Mouse (Mus musculus): ENCODE measurements at regions not wholly inside any gene's neighbourhood (a gene's known extent, or its start where the extent isn't known, plus 50 kb on each side); places are given as distances from the start of the nearest gene placed in this dataset.
"Not testable (repeated sequence)": the region's sequence is repeated elsewhere in the genome, so short reads cannot be mapped to it uniquely, and the experiment has no call there.

- H3K27ac ChIP-seq: no peak overlapping the region
- H3K4me3 ChIP-seq: no peak overlapping the region
- TF ChIP-seq CTCF (conservative IDR thresholded peaks at IDR 0.05): no peak
- DNase-seq (ENCODE audit: low spot score in 2 of 2): no peak
These were observed 99.5 kb upstream of the Nabp1 start for GRCm38 (mm10) chr1:51577701-51578100.

GRCm38 (mm10) chr1:51572314-51573078, 94.3 kb upstream of the Nabp1 start:
- DNase-seq (ENCODE audit: low spot score in 2 of 2): no peak
- no peak for TF ChIP-seq CTCF (conservative IDR thresholded peaks at IDR 0.05)
- no peak overlapping the region for H3K4me3 ChIP-seq
- no peak overlapping the region for H3K27ac ChIP-seq

- no peak for TF ChIP-seq CTCF (conservative IDR thresholded peaks at IDR 0.05)
- DNase-seq (ENCODE audit: low spot score in 2 of 2): no peak
- no peak overlapping the region for H3K27ac ChIP-seq
- H3K4me3 ChIP-seq: no peak overlapping the region
These were observed 91.4 kb upstream of the Nabp1 start for GRCm38 (mm10) chr1:51569625-51570024.

GRCm38 (mm10) chr1:51566170-51566649, 88.0 kb upstream of the Nabp1 start:
- H3K27ac ChIP-seq: peak overlapping the region; percentile 68
- peak; percentile 27 to 60 for DNase-seq (ENCODE audit: low spot score in 2 of 2)
- no peak overlapping the region for H3K4me3 ChIP-seq
- no peak for TF ChIP-seq CTCF (conservative IDR thresholded peaks at IDR 0.05)

- not testable (repeated sequence) for DNase-seq (ENCODE audit: low spot score in 2 of 2); H3K27ac ChIP-seq; H3K4me3 ChIP-seq
These were observed 78.4 kb upstream of the Nabp1 start for GRCm38 (mm10) chr1:51556616-51557015.

- no peak for DNase-seq (ENCODE audit: low spot score in 2 of 2)
- Histone ChIP-seq H3K4me3 (no peak overlapping the region), H3K27ac (no peak overlapping the region)
- TF ChIP-seq CTCF (conservative IDR thresholded peaks at IDR 0.05): no peak
These were observed 75.5 kb upstream of the Nabp1 start for GRCm38 (mm10) chr1:51553738-51554137.

- TF ChIP-seq CTCF (conservative IDR thresholded peaks at IDR 0.05): no peak
- no peak for DNase-seq (ENCODE audit: low spot score in 2 of 2)
- H3K27ac ChIP-seq: no peak overlapping the region
- H3K4me3 ChIP-seq: no peak overlapping the region
These were observed 73.4 kb upstream of the Nabp1 start for GRCm38 (mm10) chr1:51551624-51552023.

GRCm38 (mm10) chr1:51542801-51543200, 64.6 kb upstream of the Nabp1 start:
- Histone ChIP-seq H3K27ac (no peak overlapping the region), H3K4me3 (no peak overlapping the region)
- DNase-seq (ENCODE audit: low spot score in 2 of 2): no peak
- TF ChIP-seq CTCF (conservative IDR thresholded peaks at IDR 0.05): no peak

- Histone ChIP-seq H3K27ac (no peak overlapping the region), H3K4me3 (no peak overlapping the region)
- DNase-seq (ENCODE audit: low spot score in 2 of 2): no peak
- no peak for TF ChIP-seq CTCF (conservative IDR thresholded peaks at IDR 0.05)
These were observed 61.4 kb upstream of the Nabp1 start for GRCm38 (mm10) chr1:51539634-51540033.

- TF ChIP-seq CTCF (conservative IDR thresholded peaks at IDR 0.05): no peak
- no peak for DNase-seq (ENCODE audit: low spot score in 2 of 2)
- no peak overlapping the region for H3K27ac ChIP-seq
- no peak overlapping the region for H3K4me3 ChIP-seq
These were observed 60.6 kb upstream of the Nabp1 start for GRCm38 (mm10) chr1:51538836-51539235.

GRCm38 (mm10) chr1:51537765-51538360, 59.6 kb upstream of the Nabp1 start:
- TF ChIP-seq CTCF (conservative IDR thresholded peaks at IDR 0.05): no peak

GRCm38 (mm10) chr1:51536076-51536475, 57.9 kb upstream of the Nabp1 start:
- no peak overlapping the region for H3K27ac ChIP-seq
- no peak for DNase-seq (ENCODE audit: low spot score in 2 of 2)
- no peak for TF ChIP-seq CTCF (conservative IDR thresholded peaks at IDR 0.05)
- H3K4me3 ChIP-seq: no peak overlapping the region

More at GRCm38 (mm10) chr1:51537765-51538360, 59.6 kb upstream of the Nabp1 start:
- DNase-seq (ENCODE audit: low spot score in 2 of 2): no peak
- Histone ChIP-seq H3K27ac (no peak overlapping the region), H3K4me3 (no peak overlapping the region)

- H3K27ac ChIP-seq: no peak overlapping the region
- no peak overlapping the region for H3K4me3 ChIP-seq
- no peak for DNase-seq (ENCODE audit: low spot score in 2 of 2)
- TF ChIP-seq CTCF (conservative IDR thresholded peaks at IDR 0.05): 0 out of 2 replicates have a peak, but pooled peaks have one; percentile 10
These were observed 57.2 kb upstream of the Nabp1 start for GRCm38 (mm10) chr1:51535414-51535813.

GRCm38 (mm10) chr1:51531360-51531759, 53.1 kb upstream of the Nabp1 start:
- TF ChIP-seq CTCF (conservative IDR thresholded peaks at IDR 0.05): no peak
- H3K4me3 ChIP-seq: no peak overlapping the region
- DNase-seq (ENCODE audit: low spot score in 2 of 2): no peak
- H3K27ac ChIP-seq: no peak overlapping the region
